Mouse (Mus musculus) liver, adult 2 months (tissue): ENCODE measurements around the gene Rrp36.

Experiments
- CTCF ChIP-seq: fragments of 200-500 bp; IDR thresholded peaks from 2 replicates; pipeline ENCODE4 v1.5.1; 2011; ENCODE audit warnings: low read depth, low read length, control low read depth
- POLR2A ChIP-seq: fragments of 200-500 bp; IDR thresholded peaks from 2 replicates; pipeline ENCODE4 v1.6.1; 2011; ENCODE audit warnings: low read length, control low read depth; ENCODE audit not compliant: insufficient read depth; ENCODE audit errors: extremely low read depth

DNA sequence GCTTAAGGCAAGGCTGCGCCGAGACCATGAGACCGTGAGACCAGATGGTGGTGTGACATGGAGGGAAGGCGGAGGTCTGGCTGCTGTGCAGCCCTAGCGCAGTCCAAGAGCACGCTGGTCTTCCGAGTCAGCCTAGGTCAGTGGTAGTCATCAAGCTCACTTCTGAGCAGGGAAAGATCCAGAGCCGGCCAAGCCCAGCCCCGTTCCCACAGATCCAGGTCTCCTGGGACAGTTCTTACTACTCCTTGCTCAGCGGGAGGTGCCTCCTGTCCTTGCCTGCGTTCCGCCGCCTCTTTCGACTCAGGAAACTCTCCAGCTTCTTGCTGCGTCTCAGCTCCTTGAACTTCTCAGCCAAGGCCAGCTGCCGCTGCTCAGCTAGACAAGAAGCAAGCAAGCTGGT, 6.4 kb downstream of the Rrp36 start:
- TF ChIP-seq CTCF = no peak
- TF ChIP-seq POLR2A = no peak
